Mouse (Mus musculus) retina, embryonic 14.5 days (tissue): ENCODE data around the gene Olfr1168.
"Not testable (repeated sequence)": the region's sequence is repeated elsewhere in the genome, so short reads cannot be mapped to it uniquely, and the experiment has no call there.

Experiments
- DNase-seq: peaks from one replicate; pipeline ENCODE4 v3.0.0-alpha.2; 2015; ENCODE audit warnings: low spot score

Gene Olfr1168

GRCm38 (mm10) chr2:88181580-88181979 is at the start of gene Olfr1168:
Gene Olfr1168, plus strand, starts transcription at chr2:88181880.
- no peak for DNase-seq

GRCm38 (mm10) chr2:88155093-88155492 is 26.6 kb upstream of the Olfr1168 start, which contains the start of gene Olfr1167:
Gene Olfr1167, minus strand, starts transcription at chr2:88155193.
- DNase-seq, result not testable (repeated sequence)

DNA sequence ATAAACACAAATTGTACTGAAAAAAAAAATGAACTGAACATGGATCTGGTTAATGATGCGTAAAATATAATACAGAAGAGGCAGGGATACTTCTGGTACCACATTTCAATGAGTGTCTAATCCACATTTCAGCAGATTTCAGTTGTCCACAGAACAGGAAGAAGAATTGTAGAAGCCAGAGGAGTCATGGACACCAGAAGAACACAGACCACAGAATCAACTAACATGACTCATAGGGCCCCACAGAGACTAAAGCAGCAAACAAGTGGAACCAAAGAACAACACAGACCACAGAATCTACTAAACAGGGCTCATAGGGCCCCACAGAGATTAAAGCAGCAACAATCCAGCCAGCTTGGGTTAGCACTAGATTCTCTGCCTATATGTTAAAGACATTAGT is 39.1 kb downstream of the Olfr1168 start:
- no peak for DNase-seq

- DNase-seq, result no peak
Observed at GRCm38 (mm10) chr2:88228234-88228633, 46.6 kb downstream of the Olfr1168 start, which contains the start of gene Olfr1170. Gene Olfr1170, minus strand, starts transcription at chr2:88228334.
